Mouse (Mus musculus) cerebellum, adult 9-11 months (tissue): ENCODE measurements around the gene Tmx4.
"Not testable (repeated sequence)": the region's sequence is repeated elsewhere in the genome, so short reads cannot be mapped to it uniquely, and the experiment has no call there.

Experiments
- DNase-seq: peaks from one replicate; pipeline ENCODE4 v3.0.0; 2022

The Tmx4 gene

GRCm38 (mm10) chr2:134643514-134644300 is at the start of gene Tmx4:
TSS of gene Tmx4 (minus strand) at chr2:134644145.
- peak; percentile 99 for DNase-seq

- DNase-seq, result no peak
These were observed 48.2 kb upstream of the Tmx4 start for GRCm38 (mm10) chr2:134692125-134692524.

- no peak for DNase-seq
These were observed 47.1 kb upstream of the Tmx4 start for GRCm38 (mm10) chr2:134691055-134691454.

- no peak for DNase-seq
These were observed 38.4 kb upstream of the Tmx4 start for GRCm38 (mm10) chr2:134682326-134682725.

- peak; percentile 13 for DNase-seq
These were observed 37.5 kb upstream of the Tmx4 start for GRCm38 (mm10) chr2:134681271-134681961.

- DNase-seq, result no peak
These were observed 35.6 kb upstream of the Tmx4 start for GRCm38 (mm10) chr2:134679567-134679966.

- DNase-seq, result no peak
These were observed 31.5 kb upstream of the Tmx4 start for GRCm38 (mm10) chr2:134675465-134675864.

- DNase-seq, result no peak
These were observed 29.7 kb upstream of the Tmx4 start for GRCm38 (mm10) chr2:134673604-134674003.

GRCm38 (mm10) chr2:134656477-134656876 is 12.5 kb upstream of the Tmx4 start:
- DNase-seq, result no peak

- DNase-seq, result no peak
These were observed 10.7 kb upstream of the Tmx4 start for GRCm38 (mm10) chr2:134654668-134655067.

- DNase-seq, result no peak
These were observed 8.8 kb upstream of the Tmx4 start for GRCm38 (mm10) chr2:134652759-134653158.

- no peak for DNase-seq
These were observed 5.1 kb upstream of the Tmx4 start for GRCm38 (mm10) chr2:134648999-134649398.

- no peak for DNase-seq
These were observed 1.8 kb upstream of the Tmx4 start for GRCm38 (mm10) chr2:134645752-134646151.

- DNase-seq, result no peak
These were observed 1.2 kb upstream of the Tmx4 start for GRCm38 (mm10) chr2:134645166-134645565.

GRCm38 (mm10) chr2:134644301-134644912 is 462 bp upstream of the Tmx4 start:
- no peak for DNase-seq

- DNase-seq, result no peak
These were observed 1.6 kb downstream of the Tmx4 start for GRCm38 (mm10) chr2:134642377-134642776.

- no peak for DNase-seq
These were observed 2.6 kb downstream of the Tmx4 start for GRCm38 (mm10) chr2:134641372-134641771.

GRCm38 (mm10) chr2:134640398-134640797 is 3.5 kb downstream of the Tmx4 start:
- no peak for DNase-seq

- DNase-seq, result not testable (repeated sequence)
These were observed 15.4 kb downstream of the Tmx4 start for GRCm38 (mm10) chr2:134628541-134628940.

GRCm38 (mm10) chr2:134604935-134605334 is 39.0 kb downstream of the Tmx4 start:
- DNase-seq, result no peak

GRCm38 (mm10) chr2:134591081-134591694 is 52.8 kb downstream of the Tmx4 start:
- peak; percentile 4 for DNase-seq

GRCm38 (mm10) chr2:134585243-134585642 is 58.7 kb downstream of the Tmx4 start:
- no peak for DNase-seq

GRCm38 (mm10) chr2:134559422-134559821 is 84.5 kb downstream of the Tmx4 start:
- DNase-seq, result no peak
